Mouse (Mus musculus): Measurements from ENCODE around the gene Cryl1.

- TF ChIP-seq POLR2A (IDR thresholded peaks at IDR 0.05; ENCODE audit: insufficient read depth, low read depth, low read length) (no peak), CTCF (IDR thresholded peaks at IDR 0.05; ENCODE audit: insufficient read depth, low read depth, low read length) (no peak)
These were observed 31.0 kb downstream of the Cryl1 start for GRCm38 (mm10) chr14:57367327-57367726.

All from olfactory bulb, adult 2 months (tissue).